Mouse (Mus musculus): ENCODE results near the gene Bub1b. TPM values are rescaled to one million over a fixed set of nuclear protein-coding genes. Genes with fewer than 3 reads are reported as not detected.
A peak's percentile ranks its signal among the peaks of the same experiment; 100 is the strongest.
"Not testable (repeated sequence)": the region's sequence is repeated elsewhere in the genome, so short reads cannot be mapped to it uniquely, and the experiment has no call there.

Bub1b gene
- polyA plus RNA-seq, 1 experiment from 2014 or later: 72.5 TPM

- Histone ChIP-seq H3K4me2 (no peak overlapping the region), H3K4me3 (no peak overlapping the region), H3K27ac (no peak overlapping the region), H3K9ac (no peak overlapping the region), H3K27me3 (replicated peaks) (no peaks in the 10 kb centered on the region), H3K36me3 (peaks cover 99% of the 10 kb centered on the region), H3K9me3 (replicated peaks) (no peaks in the 10 kb centered on the region), H3K4me1 (no peaks in the 10 kb centered on the region)
- 81% methylated on average over 8 of the region's 8 CpGs for WGBS (ENCODE audit: insufficient replicate concordance)
- no peak for ATAC-seq
These were observed 22.6 kb downstream of the Bub1b start for GRCm38 (mm10) chr2:118620608-118621007.

- Histone ChIP-seq H3K4me1 (no peaks in the 10 kb centered on the region), H3K4me3 (no peak overlapping the region), H3K27me3 (replicated peaks) (no peaks in the 10 kb centered on the region), H3K9me3 (replicated peaks) (no peaks in the 10 kb centered on the region), H3K36me3 (peaks cover 96% of the 10 kb centered on the region), H3K27ac (no peak overlapping the region), H3K4me2 (no peak overlapping the region), H3K9ac (no peak overlapping the region)
- 96% methylated on average over 6 of the region's 6 CpGs for WGBS (ENCODE audit: insufficient replicate concordance)
- no peak for ATAC-seq
These were observed 31.3 kb downstream of the Bub1b start for GRCm38 (mm10) chr2:118629276-118629675.

- ATAC-seq: no peak
- 76% methylated on average over 5 of the region's 5 CpGs for WGBS (ENCODE audit: insufficient replicate concordance)
These were observed 35.4 kb downstream of the Bub1b start for GRCm38 (mm10) chr2:118633441-118633840.

GRCm38 (mm10) chr2:118637258-118637657 is 39.2 kb downstream of the Bub1b start:
- H3K27me3 ChIP-seq (replicated peaks): no peaks in the 10 kb centered on the region
- 0 out of 2 replicates have a peak, but pooled peaks cover 3% of the 10 kb centered on the region for H3K4me1 ChIP-seq
- peaks cover 100% of the 10 kb centered on the region for H3K36me3 ChIP-seq
- H3K27ac ChIP-seq: no peak overlapping the region
- no peak overlapping the region for H3K9ac ChIP-seq
- H3K4me3 ChIP-seq: no peak overlapping the region
- ATAC-seq: no peak
- WGBS (ENCODE audit: insufficient replicate concordance): 80% methylated on average over 5 of the region's 5 CpGs
- H3K9me3 ChIP-seq (replicated peaks): no peaks in the 10 kb centered on the region
- H3K4me2 ChIP-seq: no peak overlapping the region

More at GRCm38 (mm10) chr2:118633441-118633840, 35.4 kb downstream of the Bub1b start:
- Histone ChIP-seq H3K4me2 (no peak overlapping the region), H3K9ac (no peak overlapping the region), H3K27me3 (replicated peaks) (no peaks in the 10 kb centered on the region), H3K9me3 (replicated peaks) (no peaks in the 10 kb centered on the region), H3K4me3 (no peak overlapping the region), H3K36me3 (peaks cover 100% of the 10 kb centered on the region), H3K4me1 (no peaks in the 10 kb centered on the region), H3K27ac (no peak overlapping the region)

GRCm38 (mm10) chr2:118637888-118638526 is 40.0 kb downstream of the Bub1b start:
- ATAC-seq: peak; percentile 57
- peaks cover 100% of the 10 kb centered on the region for H3K36me3 ChIP-seq
- no peaks in the 10 kb centered on the region for H3K9me3 ChIP-seq (replicated peaks)
- 0 out of 2 replicates have a peak, but pooled peaks cover 3% of the 10 kb centered on the region for H3K4me1 ChIP-seq
- H3K9ac ChIP-seq: no peak overlapping the region
- no peaks in the 10 kb centered on the region for H3K27me3 ChIP-seq (replicated peaks)
- no peak overlapping the region for H3K27ac ChIP-seq
- no peak overlapping the region for H3K4me3 ChIP-seq
- 41% methylated on average over 8 of the region's 8 CpGs for WGBS (ENCODE audit: insufficient replicate concordance)
- no peak overlapping the region for H3K4me2 ChIP-seq

GRCm38 (mm10) chr2:118638686-118639085 is 40.7 kb downstream of the Bub1b start:
- H3K9ac ChIP-seq: no peak overlapping the region
- peaks cover 100% of the 10 kb centered on the region for H3K36me3 ChIP-seq
- H3K27ac ChIP-seq: no peak overlapping the region
- H3K4me2 ChIP-seq: no peak overlapping the region
- no peaks in the 10 kb centered on the region for H3K9me3 ChIP-seq (replicated peaks)
- 89% methylated on average over 8 of the region's 8 CpGs for WGBS (ENCODE audit: insufficient replicate concordance)
- H3K27me3 ChIP-seq (replicated peaks): no peaks in the 10 kb centered on the region
- H3K4me1 ChIP-seq: 0 out of 2 replicates have a peak, but pooled peaks cover 3% of the 10 kb centered on the region
- no peak overlapping the region for H3K4me3 ChIP-seq
- no peak for ATAC-seq

GRCm38 (mm10) chr2:118641147-118641546 is 43.1 kb downstream of the Bub1b start:
- H3K27ac ChIP-seq: no peak overlapping the region
- 0 out of 2 replicates have a peak, but pooled peaks cover 3% of the 10 kb centered on the region for H3K4me1 ChIP-seq
- no peaks in the 10 kb centered on the region for H3K27me3 ChIP-seq (replicated peaks)
- no peak overlapping the region for H3K4me3 ChIP-seq
- H3K9me3 ChIP-seq (replicated peaks): no peaks in the 10 kb centered on the region; the same call in 1 of the 2 replicates
- no peak overlapping the region for H3K9ac ChIP-seq
- no peak overlapping the region for H3K4me2 ChIP-seq
- ATAC-seq: no peak
- WGBS (ENCODE audit: insufficient replicate concordance): 79% methylated on average over 2 of the region's 2 CpGs
- peaks cover 97% of the 10 kb centered on the region for H3K36me3 ChIP-seq

- Histone ChIP-seq H3K9me3 (replicated peaks) (no peaks in the 10 kb centered on the region; the same call in 1 of the 2 replicates), H3K4me3 (no peak overlapping the region), H3K36me3 (peaks cover 84% of the 10 kb centered on the region), H3K9ac (no peak overlapping the region), H3K4me1 (0 out of 2 replicates have a peak, but pooled peaks cover 3% of the 10 kb centered on the region), H3K4me2 (no peak overlapping the region), H3K27me3 (replicated peaks) (no peaks in the 10 kb centered on the region), H3K27ac (no peak overlapping the region)
- WGBS (ENCODE audit: insufficient replicate concordance): 78% methylated on average over 3 of the region's 3 CpGs
- ATAC-seq: no peak
These were observed 44.4 kb downstream of the Bub1b start for GRCm38 (mm10) chr2:118642431-118642830.

GRCm38 (mm10) chr2:118642942-118643341 is 44.9 kb downstream of the Bub1b start:
- H3K27ac ChIP-seq: no peak overlapping the region
- 0 out of 2 replicates have a peak, but pooled peaks cover 3% of the 10 kb centered on the region for H3K4me1 ChIP-seq
- H3K36me3 ChIP-seq: peaks cover 79% of the 10 kb centered on the region
- 51% methylated on average over 3 of the region's 3 CpGs for WGBS (ENCODE audit: insufficient replicate concordance)
- H3K4me2 ChIP-seq: no peak overlapping the region
- H3K9ac ChIP-seq: no peak overlapping the region
- H3K4me3 ChIP-seq: no peak overlapping the region
- no peaks in the 10 kb centered on the region; the same call in 1 of the 2 replicates for H3K9me3 ChIP-seq (replicated peaks)
- ATAC-seq: no peak
- H3K27me3 ChIP-seq (replicated peaks): no peaks in the 10 kb centered on the region

GRCm38 (mm10) chr2:118646665-118647064 is 48.7 kb downstream of the Bub1b start:
- no peak for ATAC-seq
- Histone ChIP-seq H3K36me3 (peaks cover 42% of the 10 kb centered on the region), H3K27me3 (replicated peaks) (no peaks in the 10 kb centered on the region), H3K4me1 (no peaks in the 10 kb centered on the region), H3K9ac (no peak overlapping the region), H3K4me3 (no peak overlapping the region), H3K4me2 (no peak overlapping the region), H3K27ac (no peak overlapping the region), H3K9me3 (replicated peaks) (no peaks in the 10 kb centered on the region; the same call in 1 of the 2 replicates)
- WGBS (ENCODE audit: insufficient replicate concordance): 84% methylated on average over 5 of the region's 5 CpGs

GRCm38 (mm10) chr2:118650697-118651096 is 52.7 kb downstream of the Bub1b start:
- H3K4me3 ChIP-seq; H3K9me3 ChIP-seq (replicated peaks); ATAC-seq; H3K9ac ChIP-seq; H3K27me3 ChIP-seq (replicated peaks); H3K36me3 ChIP-seq; H3K4me1 ChIP-seq; H3K4me2 ChIP-seq; H3K27ac ChIP-seq: not testable (repeated sequence)
- 28% methylated on average over 2 of the region's 2 CpGs for WGBS (ENCODE audit: insufficient replicate concordance)

- Histone ChIP-seq H3K27ac (peak overlapping the region; percentile 74), H3K4me3 (no peak overlapping the region), H3K9ac (peak overlapping the region; percentile 25; the same call in 1 of the 2 replicates), H3K4me1 (peaks cover 53% of the 10 kb centered on the region), H3K27me3 (replicated peaks) (no peaks in the 10 kb centered on the region), H3K36me3 (no peaks in the 10 kb centered on the region), H3K4me2 (no peak overlapping the region), H3K9me3 (replicated peaks) (no peaks in the 10 kb centered on the region)
- ATAC-seq: no peak
- WGBS (ENCODE audit: insufficient replicate concordance): 52% methylated on average over 3 of the region's 3 CpGs
These were observed 58.8 kb downstream of the Bub1b start for GRCm38 (mm10) chr2:118656688-118657281.

All from liver, embryonic 12.5 days (tissue).